Mouse (Mus musculus): ENCODE results near the gene Elp1. TPM values are rescaled to one million over a fixed set of nuclear protein-coding genes. Genes with fewer than 3 reads are reported as not detected.

Gene Elp1
- polyA plus RNA-seq, 1 experiment = 16.0 TPM

DNA sequence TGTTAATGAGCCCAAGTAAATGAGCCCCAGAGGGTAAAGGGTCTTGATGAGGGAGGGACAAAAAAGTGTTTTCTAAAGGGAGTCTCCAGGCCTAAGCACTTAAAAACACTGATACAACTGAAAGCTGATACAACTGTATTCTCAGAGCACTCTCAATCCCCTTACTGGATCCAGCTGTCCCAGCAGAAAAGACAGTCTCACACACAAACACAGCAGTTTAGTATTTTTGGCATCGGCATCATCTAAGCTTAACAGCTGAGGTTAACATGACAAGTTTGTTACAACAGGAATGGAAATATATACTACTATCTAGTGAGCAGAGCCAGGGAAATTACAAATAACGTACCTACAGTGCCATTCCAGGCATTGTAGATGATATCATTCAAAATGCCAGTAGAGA lies 55.8 kb downstream of the Elp1 start:
- Histone ChIP-seq H3K4me1 (ENCODE audit: control insufficient read depth, insufficient read depth, low read length) (no peaks in the 10 kb centered on the region), H3K4me3 (replicated peaks; ENCODE audit: extremely low read depth, low read depth, low read length) (no peak overlapping the region)
- DNase-seq = no peak
- TF ChIP-seq CTCF (IDR thresholded peaks at IDR 0.05; ENCODE audit: insufficient read depth, low read length) (no peak), POLR2A (IDR thresholded peaks at IDR 0.05; ENCODE audit: borderline replicate concordance, extremely low read depth, low read depth, low read length) (no peak)
- WGBS = 90% methylated on average over 2 of the region's 2 CpGs

- Histone ChIP-seq H3K4me3 (replicated peaks; ENCODE audit: extremely low read depth, low read depth, low read length) (no peak within 1 kb of the TSS), H3K4me1 (ENCODE audit: control insufficient read depth, insufficient read depth, low read length) (no peaks in the 10 kb centered on the region)
- DNase-seq = no peak
- 94% methylated on average over 21 of the region's 21 CpGs for WGBS
- no peak for TF ChIP-seq POLR2A (IDR thresholded peaks at IDR 0.05; ENCODE audit: borderline replicate concordance, extremely low read depth, low read depth, low read length)
- TF ChIP-seq CTCF (IDR thresholded peaks at IDR 0.05; ENCODE audit: insufficient read depth, low read length) = no peak
Measured at GRCm38 (mm10) chr4:56743363-56744195, 58.6 kb downstream of the Elp1 start, which contains the start of gene Actl7a. Actl7a (plus strand) TSS chr4:56743413.

DNA sequence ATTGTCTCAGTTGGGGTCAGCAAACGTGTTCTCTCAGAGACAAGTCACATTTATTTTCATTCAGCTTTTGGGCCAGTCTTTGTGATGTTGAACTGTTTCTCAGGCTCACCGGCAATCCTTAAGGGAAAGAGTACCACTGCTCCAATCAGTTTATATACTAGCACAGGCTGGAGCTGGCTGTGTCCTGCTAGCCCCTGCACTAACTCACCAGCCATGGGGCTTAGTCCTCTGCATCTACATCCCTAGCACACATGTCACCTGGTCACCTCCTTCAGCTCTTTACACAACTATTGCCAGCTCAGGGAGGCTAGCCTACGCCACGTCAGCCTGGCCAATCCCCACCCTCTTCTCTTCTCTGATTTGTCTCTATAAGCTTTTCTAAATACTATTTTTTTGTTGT lies 59.4 kb downstream of the Elp1 start:
- Histone ChIP-seq H3K4me1 (ENCODE audit: control insufficient read depth, insufficient read depth, low read length) (no peaks in the 10 kb centered on the region), H3K4me3 (replicated peaks; ENCODE audit: extremely low read depth, low read depth, low read length) (no peak overlapping the region)
- TF ChIP-seq POLR2A (IDR thresholded peaks at IDR 0.05; ENCODE audit: borderline replicate concordance, extremely low read depth, low read depth, low read length) (no peak), CTCF (IDR thresholded peaks at IDR 0.05; ENCODE audit: insufficient read depth, low read length) (no peak)
- no peak for DNase-seq
- 84% methylated on average over 4 of the region's 4 CpGs for WGBS

GRCm38 (mm10) chr4:56741041-56741493 lies 61.1 kb downstream of the Elp1 start, which contains the start of gene Actl7b:
Actl7b (minus strand) TSS chr4:56741443.
- TF ChIP-seq CTCF (IDR thresholded peaks at IDR 0.05; ENCODE audit: insufficient read depth, low read length) (no peak), POLR2A (IDR thresholded peaks at IDR 0.05; ENCODE audit: borderline replicate concordance, extremely low read depth, low read depth, low read length) (no peak)
- 95% methylated on average over 13 of the region's 13 CpGs for WGBS
- H3K4me1 ChIP-seq (ENCODE audit: control insufficient read depth, insufficient read depth, low read length) = no peaks in the 10 kb centered on the region
- DNase-seq = no peak
- no peak within 1 kb of the TSS for H3K4me3 ChIP-seq (replicated peaks; ENCODE audit: extremely low read depth, low read depth, low read length)

DNA sequence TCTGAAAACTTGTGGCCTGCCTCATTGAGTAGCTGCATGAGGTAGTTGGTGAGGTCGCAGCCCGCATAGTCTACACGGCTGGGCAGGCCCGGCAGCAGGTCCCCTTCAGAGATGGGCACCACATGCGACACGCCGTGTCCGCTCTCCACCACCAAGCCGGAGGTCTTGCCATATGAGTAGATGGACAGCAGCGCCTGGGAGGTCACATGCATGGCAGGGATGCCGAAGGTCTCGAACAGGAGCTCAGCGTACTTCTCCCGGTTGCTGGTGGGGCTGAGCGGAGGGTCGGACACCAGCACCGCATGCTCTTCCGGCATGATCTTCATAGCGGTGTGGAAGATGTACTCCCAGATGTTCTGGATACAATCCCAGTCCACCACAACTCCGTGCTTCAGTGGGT lies 61.5 kb downstream of the Elp1 start:
- no peak for DNase-seq
- TF ChIP-seq CTCF (IDR thresholded peaks at IDR 0.05; ENCODE audit: insufficient read depth, low read length) (no peak), POLR2A (IDR thresholded peaks at IDR 0.05; ENCODE audit: borderline replicate concordance, extremely low read depth, low read depth, low read length) (no peak)
- WGBS = 96% methylated on average over 20 of the region's 20 CpGs

DNA sequence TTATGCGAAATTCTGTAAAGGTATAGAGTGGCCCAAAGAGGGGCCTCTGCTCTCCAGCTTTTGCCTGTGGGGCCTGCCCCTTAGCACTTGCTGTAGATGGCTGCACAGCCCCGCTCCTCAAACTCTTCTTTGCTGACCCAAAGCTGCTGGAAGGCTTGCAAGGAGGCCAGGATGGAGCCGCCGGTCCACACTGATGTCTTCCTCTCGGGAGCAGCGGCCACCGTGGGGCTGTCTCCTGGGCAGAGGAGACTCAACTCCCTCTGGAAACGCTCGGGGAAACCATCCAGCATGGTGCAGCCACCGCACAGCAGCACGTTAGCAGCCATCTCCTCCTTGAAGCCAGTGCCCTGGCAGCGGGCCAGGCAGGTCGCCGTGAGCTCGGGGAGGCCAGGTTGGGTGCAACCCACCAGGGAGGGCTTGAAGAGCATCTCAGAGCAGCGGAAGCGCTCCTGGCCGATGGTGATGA lies 62.1 kb downstream of the Elp1 start, which contains the start of gene Gm26657:
Gm26657 (plus strand) TSS at position 51 of the 466 bp plus-strand sequence.
- no peak for DNase-seq
- H3K4me1 ChIP-seq (ENCODE audit: control insufficient read depth, insufficient read depth, low read length) = no peaks in the 10 kb centered on the region
- 84% methylated on average over 18 of the region's 18 CpGs for WGBS
- TF ChIP-seq CTCF (IDR thresholded peaks at IDR 0.05; ENCODE audit: insufficient read depth, low read length) (no peak), POLR2A (IDR thresholded peaks at IDR 0.05; ENCODE audit: borderline replicate concordance, extremely low read depth, low read depth, low read length) (no peak)
- H3K4me3 ChIP-seq (replicated peaks; ENCODE audit: extremely low read depth, low read depth, low read length) = no peak within 1 kb of the TSS

More for the DNA sequence above, 61.5 kb downstream of the Elp1 start:
- H3K4me1 ChIP-seq (ENCODE audit: control insufficient read depth, insufficient read depth, low read length) = no peaks in the 10 kb centered on the region
- no peak overlapping the region for H3K4me3 ChIP-seq (replicated peaks; ENCODE audit: extremely low read depth, low read depth, low read length)

GRCm38 (mm10) chr4:56725839-56726238 lies 76.3 kb downstream of the Elp1 start:
- TF ChIP-seq CTCF (IDR thresholded peaks at IDR 0.05; ENCODE audit: insufficient read depth, low read length) (no peak), POLR2A (IDR thresholded peaks at IDR 0.05; ENCODE audit: borderline replicate concordance, extremely low read depth, low read depth, low read length) (no peak)
- WGBS = 55% methylated on average over 8 of the region's 8 CpGs
- H3K4me3 ChIP-seq (replicated peaks; ENCODE audit: extremely low read depth, low read depth, low read length) = no peak overlapping the region
- no peaks in the 10 kb centered on the region for H3K4me1 ChIP-seq (ENCODE audit: control insufficient read depth, insufficient read depth, low read length)
- DNase-seq = no peak

DNA sequence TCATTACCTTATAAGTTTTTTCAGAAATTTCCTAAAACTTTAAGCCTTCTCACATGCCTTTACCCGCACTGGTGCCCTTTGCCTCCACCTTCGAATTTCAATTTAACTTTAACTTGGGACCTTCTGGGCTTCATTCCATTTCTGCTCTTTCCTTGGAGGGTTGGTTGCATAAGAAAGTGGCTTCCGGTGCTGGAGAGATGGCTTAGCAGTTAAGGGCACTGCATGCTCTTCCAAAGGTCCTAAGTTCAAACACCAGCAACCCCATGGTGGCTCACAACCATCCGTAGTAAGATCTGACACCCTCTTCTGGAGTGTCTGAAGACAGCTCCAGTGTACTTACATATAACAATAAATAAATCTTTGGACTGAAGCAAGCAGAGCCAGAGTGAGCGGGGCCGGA lies 78.9 kb downstream of the Elp1 start:
- no peak for DNase-seq
- Histone ChIP-seq H3K4me1 (ENCODE audit: control insufficient read depth, insufficient read depth, low read length) (no peaks in the 10 kb centered on the region), H3K4me3 (replicated peaks; ENCODE audit: extremely low read depth, low read depth, low read length) (no peak overlapping the region)
- no peak for TF ChIP-seq CTCF (IDR thresholded peaks at IDR 0.05; ENCODE audit: insufficient read depth, low read length)
- no peak for TF ChIP-seq POLR2A (IDR thresholded peaks at IDR 0.05; ENCODE audit: borderline replicate concordance, extremely low read depth, low read depth, low read length)
- WGBS = 79% methylated on average over 6 of the region's 6 CpGs

DNA sequence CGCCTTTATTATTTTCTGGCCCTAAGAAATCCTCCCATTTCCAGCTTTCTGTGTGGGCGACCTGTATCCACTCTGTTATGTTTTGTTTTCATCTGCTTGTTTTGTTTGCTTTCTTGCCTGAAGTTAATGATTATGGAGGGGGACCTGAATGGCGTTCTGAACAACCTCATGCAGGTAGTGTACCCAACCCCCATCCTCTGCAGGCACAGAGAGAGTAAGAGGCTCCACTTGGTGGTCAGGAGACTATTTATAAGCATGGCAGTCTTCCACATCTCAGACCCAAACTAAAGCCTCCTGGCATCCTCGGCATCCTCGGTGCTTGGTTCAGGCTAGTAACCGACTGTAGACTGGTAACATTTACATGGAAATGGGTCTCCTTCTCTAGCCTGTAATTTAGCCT lies 79.8 kb downstream of the Elp1 start:
- no peak for TF ChIP-seq POLR2A (IDR thresholded peaks at IDR 0.05; ENCODE audit: borderline replicate concordance, extremely low read depth, low read depth, low read length)
- no peak for TF ChIP-seq CTCF (IDR thresholded peaks at IDR 0.05; ENCODE audit: insufficient read depth, low read length)
- no peak for DNase-seq
- WGBS = 64% methylated on average over 6 of the region's 6 CpGs
- Histone ChIP-seq H3K4me1 (ENCODE audit: control insufficient read depth, insufficient read depth, low read length) (no peaks in the 10 kb centered on the region), H3K4me3 (replicated peaks; ENCODE audit: extremely low read depth, low read depth, low read length) (no peak overlapping the region)

DNA sequence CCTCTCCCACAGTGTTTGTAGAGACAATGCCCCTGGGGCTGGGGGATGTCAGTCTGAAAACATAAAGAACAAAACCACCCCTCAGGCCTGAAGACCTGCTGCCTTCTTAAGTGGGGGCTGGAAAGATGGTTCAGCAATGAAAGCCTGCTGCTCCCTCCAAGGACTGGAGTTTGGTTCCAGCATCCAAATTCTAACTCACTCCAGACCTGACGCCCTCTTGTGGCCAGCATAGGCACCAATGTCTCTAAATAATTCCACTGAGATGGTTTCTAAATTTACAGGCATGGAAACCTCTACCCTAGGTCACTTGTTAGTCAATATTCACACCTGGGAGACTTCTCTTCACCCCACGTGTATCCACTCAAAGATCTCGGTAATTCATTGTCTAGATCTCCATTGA lies 80.7 kb downstream of the Elp1 start:
- H3K4me1 ChIP-seq (ENCODE audit: control insufficient read depth, insufficient read depth, low read length) = no peaks in the 10 kb centered on the region
- peak; percentile 17 for DNase-seq
- H3K4me3 ChIP-seq (replicated peaks; ENCODE audit: extremely low read depth, low read depth, low read length) = no peak overlapping the region
- TF ChIP-seq CTCF (IDR thresholded peaks at IDR 0.05; ENCODE audit: insufficient read depth, low read length) (peak; percentile 49), POLR2A (IDR thresholded peaks at IDR 0.05; ENCODE audit: borderline replicate concordance, extremely low read depth, low read depth, low read length) (no peak)
- 33% methylated on average over 3 of the region's 3 CpGs for WGBS
